Mouse (Mus musculus) frontal cortex, postnatal 10 days (tissue): ENCODE results near the gene Gm11037.

ENCODE experiments used
- DNase-seq, 2 experiments: peaks; one replicate each; pipeline ENCODE4 v3.0.0; 2022; ENCODE audit warnings: low spot score in 2 of 2, mixed read lengths in 1 of 2

Gm11037 gene

DNA sequence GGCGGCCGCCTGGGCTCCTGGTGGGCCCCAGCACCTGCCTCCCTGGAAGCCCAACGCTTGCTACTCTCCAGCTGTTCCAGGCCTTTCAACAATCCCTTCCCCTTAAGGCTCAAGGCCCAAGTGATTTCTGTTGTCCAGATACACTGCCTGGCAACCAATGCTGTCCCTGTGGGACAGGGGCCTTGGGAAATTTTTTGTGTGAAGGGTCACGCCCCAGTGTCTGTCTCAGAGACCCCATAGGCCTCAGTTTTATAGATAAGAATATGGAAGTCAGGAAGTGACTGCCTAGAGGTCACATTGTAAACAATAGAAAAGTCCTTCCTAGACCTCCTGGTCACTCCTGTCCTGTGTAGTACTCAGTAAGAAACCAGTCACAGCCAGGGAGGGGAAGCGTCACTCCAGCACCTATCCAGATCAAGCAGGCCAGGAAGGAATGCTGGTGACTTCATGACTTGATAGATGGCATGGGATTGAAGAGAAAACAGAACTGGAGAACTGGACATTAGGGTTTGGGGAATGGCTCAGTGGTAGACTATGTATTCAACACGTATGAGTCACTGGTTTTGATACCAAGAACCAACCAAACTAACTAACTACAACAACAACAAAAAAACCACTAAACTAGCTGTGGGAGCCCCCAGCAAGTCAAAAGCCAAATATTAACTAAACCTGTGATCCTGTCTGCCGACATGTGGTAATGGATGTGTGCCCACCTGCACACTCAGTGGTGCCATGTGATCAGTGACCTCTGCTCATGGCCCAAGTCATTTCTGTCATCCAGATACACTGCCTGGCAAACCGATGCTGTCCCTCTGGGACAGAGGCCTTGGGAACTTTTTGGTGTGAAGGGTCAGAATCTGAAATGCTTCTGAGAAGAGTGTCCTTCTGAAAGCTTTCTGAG, 15.3 kb downstream of the Gm11037 start:
- DNase-seq = no peak

DNA sequence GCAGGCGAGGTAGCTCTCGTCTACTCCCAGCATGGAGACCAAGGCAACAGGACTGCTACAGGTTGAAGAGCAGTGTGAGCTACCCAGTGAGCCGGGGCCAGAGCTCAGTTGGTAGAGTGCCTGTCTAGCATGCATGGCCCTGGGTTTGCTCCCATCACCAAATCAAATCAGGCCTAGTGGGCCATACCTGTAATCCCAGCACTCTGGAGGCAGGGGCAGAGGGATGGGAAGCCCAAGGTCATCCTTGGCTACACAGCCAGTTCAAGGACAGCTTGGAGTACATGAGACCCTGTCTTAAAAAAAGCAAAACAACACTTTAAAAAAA, 15.9 kb downstream of the Gm11037 start:
- DNase-seq = no peak

DNA sequence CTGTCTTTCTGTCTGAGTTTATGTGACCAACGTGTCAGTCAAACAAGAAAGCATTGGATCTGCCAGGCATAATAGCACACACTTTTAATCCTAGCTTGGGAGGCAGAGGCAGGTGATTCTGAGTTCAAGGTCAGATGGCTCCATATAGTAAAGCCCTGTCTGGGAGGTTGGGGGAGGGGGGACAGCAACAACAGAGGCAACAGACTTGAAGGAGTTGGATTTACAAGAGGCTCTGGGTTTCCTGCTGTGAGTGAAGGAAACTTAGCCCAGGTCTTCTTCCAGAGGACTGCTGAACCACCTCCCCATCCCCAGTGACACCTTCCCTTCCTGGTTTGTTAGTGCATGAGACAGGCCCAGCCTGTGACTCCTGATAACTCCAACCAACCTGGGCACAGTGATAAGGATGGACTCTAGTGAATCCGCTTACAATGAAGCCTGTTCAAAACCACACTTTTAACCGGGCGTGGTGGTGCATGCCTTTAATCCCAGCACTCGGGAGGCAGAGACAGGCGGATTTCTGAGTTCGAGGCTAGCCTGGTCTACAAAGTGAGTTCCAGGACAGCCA, 19.0 kb downstream of the Gm11037 start:
- DNase-seq = no peak

DNA sequence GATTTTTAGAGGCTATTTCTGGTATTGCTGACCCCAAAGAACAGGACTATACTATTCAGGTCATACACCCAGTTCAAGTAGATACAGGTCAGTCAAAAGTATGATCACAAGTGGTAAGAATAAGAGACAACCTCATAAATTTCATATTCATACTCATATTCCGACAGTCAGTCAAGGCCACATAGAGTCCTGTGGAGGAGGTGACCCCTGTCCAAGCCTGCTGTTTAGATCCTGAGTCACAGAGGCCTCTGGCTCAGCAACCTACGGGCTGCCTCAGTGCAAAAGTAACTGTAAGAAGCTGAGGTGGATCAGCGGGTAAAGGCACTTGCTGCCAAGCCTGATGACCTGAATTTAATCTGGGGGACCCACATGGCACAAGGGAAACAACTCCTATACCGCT, 20.7 kb downstream of the Gm11037 start:
- no peak for DNase-seq

DNA sequence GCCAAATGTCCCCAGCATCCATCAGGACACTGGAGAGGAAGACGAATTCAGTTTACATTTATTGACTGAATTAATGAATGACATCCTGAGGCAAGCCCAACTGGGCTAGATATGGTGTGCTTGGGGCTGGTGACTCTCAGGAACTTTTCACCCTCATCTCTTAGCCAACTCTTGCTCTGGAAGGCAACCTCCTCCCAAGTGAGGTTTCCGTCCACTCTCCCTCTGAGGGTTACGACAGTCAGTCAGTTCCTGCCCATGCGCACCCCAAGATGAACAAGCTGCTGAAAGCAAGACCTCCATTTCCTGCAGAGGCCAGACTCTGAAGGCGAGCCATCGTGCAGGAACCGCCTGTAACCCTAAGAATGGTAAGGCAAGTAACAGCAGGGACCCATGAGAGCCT, 23.7 kb downstream of the Gm11037 start:
- no peak for DNase-seq

DNA sequence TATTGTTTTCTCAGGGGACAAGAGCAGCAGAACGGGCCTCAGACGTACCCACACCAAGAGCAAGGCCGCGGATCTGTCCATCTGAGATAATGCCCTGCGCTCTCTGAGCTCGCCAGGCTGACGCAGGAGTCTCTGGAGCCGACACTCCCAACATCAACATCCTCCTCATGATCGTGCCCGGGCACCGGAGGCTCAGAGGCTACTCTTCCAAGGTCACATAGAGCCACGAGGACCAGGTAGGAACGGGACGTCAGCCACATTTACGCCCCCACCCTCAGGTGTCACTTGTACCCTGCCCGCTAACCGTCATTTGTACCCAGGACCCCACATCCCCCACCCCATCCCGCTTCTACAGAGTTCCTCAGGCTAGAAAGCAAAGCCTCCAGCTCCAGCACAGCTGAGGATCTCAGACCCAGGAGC, 26.2 kb downstream of the Gm11037 start:
- no peak for DNase-seq

DNA sequence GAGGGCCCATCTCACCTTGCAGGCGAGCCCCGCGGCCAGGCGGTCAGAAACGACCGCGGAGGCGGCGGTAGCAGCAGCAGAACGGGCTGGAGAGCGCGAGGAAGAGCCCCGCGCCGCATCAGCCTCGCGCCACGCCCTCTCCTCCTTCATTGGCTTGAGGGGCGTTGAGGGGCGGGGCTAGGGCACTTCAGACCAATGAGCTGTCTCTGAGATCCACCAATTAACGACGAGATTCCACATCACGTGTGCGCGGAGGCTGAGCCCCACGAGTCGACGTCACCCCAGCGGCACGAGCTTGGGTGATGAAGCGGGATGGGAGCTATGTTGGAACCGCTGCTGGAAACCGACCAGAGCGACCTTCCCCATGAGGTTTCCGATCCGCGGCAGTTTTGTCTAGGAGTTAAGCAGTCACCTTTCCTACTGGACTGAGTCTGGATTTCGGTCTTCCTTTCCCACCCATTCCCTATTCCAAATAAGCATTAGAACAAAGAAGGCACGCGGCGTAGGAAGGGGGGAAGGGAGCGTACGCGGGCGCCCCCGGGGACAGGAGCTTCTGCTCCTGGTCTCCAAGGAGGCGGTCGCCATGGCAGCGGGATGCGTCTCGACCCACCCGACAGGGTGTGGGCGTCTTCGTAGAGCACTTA, 26.8 kb downstream of the Gm11037 start, which contains the start of gene 1700037H04Rik:
Gene 1700037H04Rik (minus strand): TSS at position 144 of the 644 bp plus-strand sequence.
- DNase-seq = peak; percentile 96 to 97

DNA sequence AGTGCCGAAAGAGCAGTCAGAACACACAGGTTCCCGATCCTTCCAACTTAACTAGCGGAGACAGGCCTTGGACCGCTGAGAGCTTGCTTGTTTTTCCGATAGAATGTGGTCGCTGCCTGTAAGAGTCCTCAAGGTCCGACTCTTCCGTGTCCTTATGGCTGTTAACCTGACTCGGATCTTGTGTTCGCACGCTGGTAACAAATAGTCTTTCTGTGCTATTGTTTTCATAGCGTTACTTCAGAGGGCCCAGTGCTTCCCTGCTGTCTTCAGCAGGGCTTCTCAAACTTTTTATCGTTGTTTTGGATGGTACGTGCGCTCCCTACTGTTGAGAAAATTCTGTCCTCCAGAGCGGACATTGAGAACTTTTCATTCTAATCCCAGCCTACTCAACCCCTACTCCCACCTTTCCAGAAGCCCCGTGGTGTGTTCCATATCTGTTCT, 27.4 kb downstream of the Gm11037 start:
- no peak for DNase-seq

DNA sequence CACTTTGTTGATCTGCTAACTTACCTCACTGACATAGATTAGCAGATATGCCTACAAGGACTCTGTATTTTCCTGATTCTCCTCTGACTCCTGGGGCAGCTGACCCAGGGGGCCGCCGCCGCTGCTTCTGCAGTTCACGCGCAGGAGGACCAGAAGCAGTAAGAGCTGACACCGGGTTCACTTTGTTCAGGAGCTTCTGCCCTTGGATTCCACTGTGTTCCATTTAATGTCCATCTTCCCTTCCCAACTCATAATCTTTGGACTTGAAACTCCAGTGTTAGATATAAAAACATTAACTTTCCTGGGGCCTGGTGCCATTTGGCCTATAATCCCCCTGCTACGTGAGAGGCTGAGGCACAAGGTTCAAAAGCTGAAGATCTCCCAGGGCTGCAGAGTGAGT, 30.6 kb downstream of the Gm11037 start:
- DNase-seq = no peak

DNA sequence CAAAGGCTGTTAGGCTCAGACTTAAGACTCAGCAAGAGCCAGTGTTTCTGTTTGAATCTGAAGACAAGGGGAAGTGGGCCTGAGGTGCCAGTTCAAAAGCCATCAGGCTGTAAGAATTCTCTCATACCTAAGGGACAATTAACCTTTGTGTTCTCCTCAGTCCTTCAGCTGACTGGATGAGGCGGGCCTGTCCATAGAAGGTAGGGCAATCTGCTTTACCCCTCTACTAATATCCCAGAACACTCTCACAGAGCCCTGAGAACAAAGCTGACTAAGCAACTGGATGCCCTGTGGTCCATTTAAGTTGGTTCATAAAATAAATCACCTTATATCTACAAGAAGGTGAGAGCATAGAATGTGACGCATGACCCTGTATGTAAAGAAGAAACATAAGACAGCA, 32.9 kb downstream of the Gm11037 start:
- DNase-seq = no peak

DNA sequence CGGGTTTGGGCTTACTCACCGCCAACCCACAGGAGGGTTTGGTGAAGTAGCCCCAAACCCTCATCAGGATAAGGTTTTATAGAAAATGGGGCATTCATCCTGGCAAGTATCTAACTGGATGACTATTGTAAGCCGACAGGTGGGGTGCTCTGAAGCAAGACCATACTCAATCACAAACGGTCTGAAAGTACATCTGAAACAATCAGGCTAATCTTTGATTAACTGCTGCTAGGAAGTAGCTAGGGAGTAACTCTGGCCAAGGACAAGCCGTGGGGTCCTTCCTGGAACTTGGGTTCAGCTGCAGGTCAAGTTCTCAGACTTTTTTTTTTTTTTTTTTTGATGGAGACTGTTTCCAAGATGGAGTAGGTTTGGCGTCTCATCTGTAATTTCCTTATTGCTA, 34.7 kb downstream of the Gm11037 start:
- no peak for DNase-seq

DNA sequence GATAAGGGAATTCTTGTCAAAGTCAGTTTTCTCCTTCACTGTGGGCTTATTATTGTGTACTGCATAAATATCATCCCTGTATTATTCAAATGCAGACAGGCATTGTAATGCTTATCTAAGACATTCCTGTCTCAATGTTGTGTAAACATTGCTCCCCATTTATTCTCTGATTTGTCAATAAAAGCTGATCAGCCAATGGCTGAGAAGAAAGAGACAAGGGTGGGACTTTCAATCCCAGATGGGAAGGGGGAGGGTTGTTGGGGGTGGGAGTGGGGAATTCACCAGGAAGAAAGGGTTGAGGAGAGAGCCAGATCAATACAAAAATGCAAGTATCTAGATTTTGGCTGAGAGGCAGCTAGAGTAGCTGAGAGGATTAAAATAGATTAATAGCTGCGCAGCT, 35.6 kb downstream of the Gm11037 start:
- no peak for DNase-seq

DNA sequence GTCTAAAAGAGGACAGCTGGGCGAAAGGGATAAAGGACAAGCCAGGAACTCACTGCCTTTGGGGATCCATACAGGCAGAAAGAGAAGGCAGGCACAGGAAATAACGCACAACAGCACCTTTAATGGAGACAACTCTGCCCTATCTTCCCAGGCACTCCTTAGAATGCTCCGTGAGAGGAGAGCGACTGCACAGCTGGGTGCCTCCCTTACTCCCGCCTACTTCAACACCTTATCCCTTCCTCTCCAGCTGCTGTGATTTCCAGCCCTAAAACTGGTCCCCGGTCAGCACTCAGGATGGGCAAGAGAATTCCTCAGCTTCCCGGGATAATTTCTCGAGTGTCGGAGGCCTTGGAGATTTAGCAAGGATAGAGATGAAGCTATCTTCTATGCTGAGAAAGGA, 37.6 kb downstream of the Gm11037 start:
- DNase-seq = no peak

DNA sequence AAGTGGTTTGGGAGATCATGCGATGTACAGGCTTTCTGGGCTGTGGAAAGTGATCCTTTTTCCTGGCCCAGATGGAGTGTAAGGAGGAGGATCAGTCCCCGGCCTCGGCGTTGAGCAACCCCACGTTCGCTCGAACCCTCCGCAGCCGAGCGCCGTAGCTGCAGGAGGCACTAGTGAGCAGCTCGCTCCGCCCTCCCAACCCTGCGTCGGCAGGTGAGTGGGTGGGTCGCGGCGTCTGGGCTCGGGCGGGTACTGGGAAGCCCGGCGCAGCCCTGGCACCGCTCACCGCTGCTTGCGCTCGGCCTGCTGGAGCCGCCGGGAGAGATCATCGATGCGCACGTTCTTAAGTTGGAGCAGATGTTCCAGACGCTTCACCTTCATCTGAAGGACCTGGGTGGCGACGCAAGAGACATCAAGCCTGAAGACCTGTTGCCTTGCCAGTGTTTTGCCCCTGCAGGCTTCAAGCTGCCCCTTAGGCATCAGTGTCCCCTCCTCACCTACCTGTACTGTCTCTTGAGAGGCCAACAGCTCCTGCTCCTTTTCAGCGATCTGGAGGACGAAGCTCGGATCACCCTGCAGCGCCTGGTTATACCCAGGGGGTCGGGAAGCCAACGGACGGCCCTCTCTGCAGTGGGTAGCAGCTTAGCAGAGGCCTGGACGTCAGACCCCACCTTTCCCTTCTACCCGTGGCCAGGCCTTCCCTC, 38.3 kb downstream of the Gm11037 start:
- peak in 1 of 2 experiments; percentile 66 for DNase-seq

DNA sequence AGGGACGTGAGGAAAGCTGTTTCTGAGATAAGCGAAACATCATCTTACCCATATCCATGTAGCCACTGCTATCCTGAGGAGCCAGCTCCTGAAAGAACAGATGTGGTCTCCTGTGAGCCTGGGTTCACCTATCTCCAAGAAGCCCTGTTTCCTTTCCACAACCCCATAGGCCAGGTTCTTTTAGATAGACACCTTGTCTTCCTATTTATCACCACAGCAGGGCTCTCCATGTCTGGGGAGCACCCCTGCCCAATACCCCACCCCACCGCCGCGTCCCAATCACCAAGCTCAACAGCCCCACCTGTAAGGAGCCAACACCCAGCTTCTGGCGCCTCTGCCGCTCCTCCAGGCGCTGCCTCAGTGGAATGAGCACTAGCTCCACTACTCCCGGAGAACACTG, 39.0 kb downstream of the Gm11037 start:
- DNase-seq = no peak

DNA sequence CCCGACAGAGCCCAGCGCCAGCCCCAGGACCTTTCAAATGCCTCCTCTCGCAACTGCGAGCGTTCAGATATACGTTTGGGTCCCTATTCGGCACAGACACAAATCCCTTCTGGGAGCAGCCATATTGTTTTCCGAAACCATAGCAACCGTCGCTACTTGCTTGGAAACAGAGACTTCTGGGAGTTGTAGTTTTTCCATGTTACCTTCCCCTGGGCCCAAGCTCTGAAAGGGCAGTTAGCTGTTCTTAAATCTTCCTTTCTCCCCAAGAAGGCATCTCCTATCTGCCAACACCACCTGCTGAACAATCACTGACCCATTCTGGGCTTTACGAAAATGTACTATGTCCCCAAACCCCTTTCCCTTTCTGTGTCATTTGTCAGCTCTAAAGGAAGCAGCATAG, 41.4 kb downstream of the Gm11037 start:
- DNase-seq = peak in 1 of 2 experiments; percentile 63

DNA sequence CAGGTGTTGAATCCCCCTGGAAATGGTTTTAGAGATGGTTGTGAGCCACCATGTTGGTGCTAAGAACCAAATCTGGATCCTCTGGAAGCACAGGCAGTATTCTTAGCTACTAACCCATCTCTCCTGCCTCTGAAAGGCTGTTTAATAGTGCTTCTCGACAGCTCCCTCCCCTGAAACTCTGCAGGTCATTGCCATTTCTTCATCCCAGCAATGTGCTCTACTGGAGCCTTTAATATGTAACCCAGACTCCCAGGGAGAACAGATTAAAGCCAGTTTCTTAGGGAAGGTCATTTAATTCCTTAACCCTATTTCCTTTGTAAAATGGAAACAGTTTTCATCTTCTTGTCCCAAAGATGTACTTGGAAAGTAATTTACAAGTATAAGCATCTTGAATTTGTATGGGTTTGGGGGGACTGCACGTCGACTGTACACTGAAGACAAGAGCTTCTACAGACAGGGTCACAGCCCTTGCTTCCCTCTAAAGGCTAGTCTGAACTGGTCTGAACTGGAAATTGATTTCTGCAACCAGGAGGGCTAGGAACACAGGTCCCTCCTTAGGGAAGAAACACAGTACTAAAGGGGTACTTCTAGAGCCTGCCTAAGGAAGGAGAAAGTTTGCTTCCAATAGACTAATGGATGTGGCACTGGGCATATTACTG, 42.1 kb downstream of the Gm11037 start:
- no peak for DNase-seq

DNA sequence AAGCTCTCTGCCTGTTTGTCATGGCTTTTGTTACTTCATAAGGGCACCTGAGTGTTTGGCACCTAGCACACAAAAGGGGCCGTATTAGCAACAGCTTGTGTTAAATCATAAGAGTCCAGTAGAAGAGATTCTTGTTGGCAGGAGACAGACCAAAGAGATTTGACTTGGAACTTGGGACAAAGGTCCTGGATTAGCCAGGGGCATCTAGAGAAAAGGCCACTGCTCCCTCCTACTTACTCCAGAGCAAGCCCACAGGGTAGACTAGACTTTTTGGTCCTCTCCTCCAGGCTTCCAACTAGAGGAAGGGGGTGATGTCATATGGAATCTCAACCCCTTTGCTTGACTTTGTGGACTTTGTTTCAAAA, 42.6 kb downstream of the Gm11037 start:
- DNase-seq = no peak

DNA sequence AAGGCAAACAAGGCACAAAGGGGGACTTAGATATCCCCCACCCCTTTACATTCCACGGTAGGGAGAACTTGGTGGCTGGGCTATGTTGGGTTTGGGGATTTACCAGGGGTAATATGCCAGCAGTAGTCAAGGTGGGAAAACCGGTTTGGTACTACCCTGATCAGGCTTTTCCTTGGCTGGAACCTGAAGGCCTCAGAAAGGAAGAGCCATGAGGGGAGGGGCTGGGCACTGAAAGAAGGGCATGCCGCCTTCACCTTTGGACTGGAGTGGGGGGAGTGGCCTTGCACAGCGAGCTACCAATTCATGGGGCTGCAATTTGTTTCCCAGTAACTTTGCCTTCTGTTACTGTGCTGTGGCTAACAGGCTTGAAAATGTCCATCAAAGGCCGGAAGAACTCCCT, 43.2 kb downstream of the Gm11037 start:
- no peak for DNase-seq

DNA sequence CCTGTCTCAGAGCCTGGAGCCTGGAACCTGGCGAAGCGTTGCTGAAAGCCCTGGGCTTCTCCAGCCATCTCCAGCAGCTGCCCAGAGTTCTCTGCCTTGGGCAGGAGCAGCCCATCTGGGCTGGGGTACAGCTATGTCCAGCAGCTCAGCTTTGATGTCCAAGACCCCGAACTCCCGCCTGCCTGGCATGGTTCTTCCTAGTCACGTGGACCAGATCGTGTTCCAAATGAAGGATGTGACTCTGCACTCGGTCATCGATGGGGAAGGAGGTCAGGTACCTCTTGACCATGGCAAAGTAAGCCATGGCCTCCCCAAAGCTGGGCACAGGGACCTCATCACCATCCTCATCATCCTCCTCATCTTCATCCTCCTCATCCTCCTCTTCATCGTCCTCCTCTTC, 44.6 kb downstream of the Gm11037 start:
- no peak for DNase-seq

DNA sequence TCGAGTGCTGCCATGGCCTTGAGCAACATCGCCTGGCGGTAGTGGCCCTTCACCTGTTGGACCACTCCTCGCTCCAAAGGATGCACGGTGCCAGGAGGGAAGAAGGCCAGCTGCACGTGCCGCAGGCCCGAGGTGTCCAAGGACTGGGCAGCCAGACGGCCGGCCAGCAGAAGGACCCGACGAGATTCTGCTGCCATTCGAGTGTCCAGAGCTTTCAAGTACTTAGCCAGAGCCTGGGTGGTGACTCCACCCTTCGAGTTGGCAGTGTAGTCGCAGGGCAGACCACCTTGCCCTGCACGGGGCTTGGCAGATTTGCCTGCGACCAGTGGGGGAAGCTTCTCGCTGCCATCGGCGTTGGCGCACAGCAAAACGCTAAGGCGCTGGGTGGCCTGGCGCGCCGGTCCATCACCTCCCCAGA, 45.5 kb downstream of the Gm11037 start:
- peak in 1 of 2 experiments; percentile 27 for DNase-seq
